Mouse (Mus musculus) spleen, adult 2 months (tissue): ENCODE measurements around the gene Iqcf5.

Source experiments
- CTCF ChIP-seq: fragments of 200-500 bp; IDR thresholded peaks from 2 replicates; pipeline ENCODE4 v1.5.1; 2011; ENCODE audit warnings: mild to moderate bottlenecking, inconsistent platforms; ENCODE audit not compliant: insufficient read depth, insufficient read length, insufficient replicate concordance; ENCODE audit errors: extremely low read depth
- POLR2A ChIP-seq: fragments of 200-500 bp; IDR thresholded peaks from 2 replicates; pipeline ENCODE4 v1.6.1; 2011; ENCODE audit warnings: low read depth, low read length, inconsistent platforms

GRCm38 (mm10) chr9:106482578-106483115 is 31.7 kb upstream of the Iqcf5 start:
- TF ChIP-seq CTCF (no peak), POLR2A (no peak)
